ENCODE assay signal across 8 mouse cellular contexts in genomic region chr7:27487740-27488268, GRCm38 (mm10). TPM values are rescaled to one million over a fixed set of nuclear protein-coding genes. Genes with fewer than 3 reads are reported as not detected.
DNase-seq lines count a peak whose midpoint lies in the region; ATAC-seq and TF ChIP-seq lines count a peak whose summit lies in the region.

No protein-coding gene starts in this region.

- peak overlapping the region; percentile 85 for H3K27ac ChIP-seq in bone marrow macrophage, adult 2 months (ENCODE audit: insufficient read depth, low read depth, low read length)
- H3K27ac ChIP-seq in forebrain, embryonic 13.5 days: no peak overlapping the region
- peak overlapping the region; percentile 88 for H3K27ac ChIP-seq in hindbrain, embryonic 15.5 days (replicated peaks)
- H3K27ac ChIP-seq in limb, embryonic 14.5 days (replicated peaks; ENCODE audit: low read depth, low read length): peak overlapping the region; percentile 97
- peak overlapping the region; percentile 90 for H3K27ac ChIP-seq in midbrain, embryonic 16.5 days (ENCODE audit: low read length)

- peak overlapping the region; percentile 66 for H3K4me2 ChIP-seq in forebrain, embryonic 13.5 days
- H3K4me2 ChIP-seq in hindbrain, embryonic 15.5 days: peak overlapping the region; percentile 70
- peak overlapping the region; percentile 88 for H3K4me2 ChIP-seq in limb, embryonic 14.5 days (replicated peaks; ENCODE audit: low read depth, low read length, severe bottlenecking)
- H3K4me2 ChIP-seq in midbrain, embryonic 16.5 days (ENCODE audit: low read length): peak overlapping the region; percentile 52

- H3K4me1 ChIP-seq in bone marrow macrophage, adult 2 months (ENCODE audit: control insufficient read depth, insufficient read depth, low read length): peaks cover 41% of the 10 kb centered on the region
- H3K4me1 ChIP-seq in forebrain, embryonic 13.5 days: peaks cover 17% of the 10 kb centered on the region; the same call in 1 of the 2 replicates
- peaks cover 23% of the 10 kb centered on the region for H3K4me1 ChIP-seq in hindbrain, embryonic 15.5 days (replicated peaks)
- H3K4me1 ChIP-seq in limb, embryonic 14.5 days (ENCODE audit: control insufficient read depth, insufficient read depth, low read length): peaks cover 22% of the 10 kb centered on the region
- peaks cover 5% of the 10 kb centered on the region for H3K4me1 ChIP-seq in midbrain, embryonic 16.5 days (ENCODE audit: control insufficient read depth, insufficient read depth, low read length)

- TF ChIP-seq CTCF in bone marrow macrophage, adult 2 months (IDR thresholded peaks at IDR 0.05; ENCODE audit: low read depth, low read length): no peak

- peak overlapping the region; percentile 72 for H3K9ac ChIP-seq in forebrain, embryonic 13.5 days
- peak overlapping the region; percentile 70; the same call in 1 of the 2 replicates for H3K9ac ChIP-seq in hindbrain, embryonic 15.5 days
- peak overlapping the region; percentile 87 for H3K9ac ChIP-seq in limb, embryonic 14.5 days (ENCODE audit: low read depth, low read length, severe bottlenecking)
- peak overlapping the region; percentile 76 for H3K9ac ChIP-seq in midbrain, embryonic 16.5 days (ENCODE audit: low read depth, low read length)

- peak overlapping the region; percentile 74 for H3K4me3 ChIP-seq in bone marrow macrophage, adult 2 months (ENCODE audit: insufficient read depth, low read length)
- H3K4me3 ChIP-seq in forebrain, embryonic 13.5 days: peak overlapping the region; percentile 76
- peak overlapping the region; percentile 70 for H3K4me3 ChIP-seq in hindbrain, embryonic 15.5 days
- peak overlapping the region; percentile 83 for H3K4me3 ChIP-seq in limb, embryonic 14.5 days (replicated peaks; ENCODE audit: low read length)
- H3K4me3 ChIP-seq in midbrain, embryonic 16.5 days (ENCODE audit: low read depth, low read length): peak overlapping the region; percentile 62

- WGBS in forebrain, embryonic 13.5 days: 3% methylated on average over 13 of the region's 13 CpGs
- WGBS in hindbrain, embryonic 15.5 days: 3% methylated on average over 13 of the region's 13 CpGs
- WGBS in limb, embryonic 14.5 days: 1% methylated on average over 13 of the region's 13 CpGs
- WGBS in midbrain, embryonic 16.5 days: 2% methylated on average over 13 of the region's 13 CpGs

- TF ChIP-seq POLR2A in bone marrow macrophage, adult 2 months (IDR thresholded peaks at IDR 0.05; ENCODE audit: borderline replicate concordance, low read depth, low read length): no peak
- TF ChIP-seq POLR2A in limb, embryonic 14.5 days (IDR thresholded peaks at IDR 0.05; ENCODE audit: borderline replicate concordance, extremely low read depth, insufficient read depth, insufficient read length): no peak

- DNase-seq in layer of hippocampus, adult 9-11 months: peak; percentile 71
- no peak for DNase-seq in layer of hippocampus, postnatal 36 days
- DNase-seq in limb, embryonic 14.5 days (ENCODE audit: low spot score): peak; percentile 31
- DNase-seq in thymus, postnatal 25 days: peak; percentile 36

- no peaks in the 10 kb centered on the region for H3K36me3 ChIP-seq in forebrain, embryonic 13.5 days (ENCODE audit: poor library complexity, severe bottlenecking)
- H3K36me3 ChIP-seq in hindbrain, embryonic 15.5 days: no peaks in the 10 kb centered on the region
- H3K36me3 ChIP-seq in limb, embryonic 14.5 days (ENCODE audit: control insufficient read depth, insufficient read depth, low read length): peaks cover 11% of the 10 kb centered on the region
- H3K36me3 ChIP-seq in midbrain, embryonic 16.5 days (ENCODE audit: control insufficient read depth, insufficient read depth, low read length): no peaks in the 10 kb centered on the region

- no peaks in the 10 kb centered on the region for H3K9me3 ChIP-seq in forebrain, embryonic 13.5 days (replicated peaks)
- H3K9me3 ChIP-seq in hindbrain, embryonic 15.5 days: no peaks in the 10 kb centered on the region
- H3K9me3 ChIP-seq in limb, embryonic 14.5 days (ENCODE audit: control insufficient read depth, low read length): no peaks in the 10 kb centered on the region
- no peaks in the 10 kb centered on the region for H3K9me3 ChIP-seq in midbrain, embryonic 16.5 days (replicated peaks; ENCODE audit: control insufficient read depth, low read length, poor library complexity, severe bottlenecking)

- ATAC-seq in forebrain, embryonic 13.5 days: no peak
- no peak for ATAC-seq in hindbrain, embryonic 15.5 days (ENCODE audit: low FRiP score, low read depth)
- ATAC-seq in limb, embryonic 14.5 days (ENCODE audit: low FRiP score, low read depth): no peak
- no peak for ATAC-seq in midbrain, embryonic 16.5 days

- H3K27me3 ChIP-seq in forebrain, embryonic 13.5 days: peaks cover 9% of the 10 kb centered on the region; the same call in 1 of the 2 replicates
- no peaks in the 10 kb centered on the region for H3K27me3 ChIP-seq in hindbrain, embryonic 15.5 days
- no peaks in the 10 kb centered on the region for H3K27me3 ChIP-seq in limb, embryonic 14.5 days (ENCODE audit: control insufficient read depth, insufficient read depth, low read length)
- H3K27me3 ChIP-seq in midbrain, embryonic 16.5 days (ENCODE audit: control insufficient read depth, insufficient read depth, low read depth, low read length): no peaks in the 10 kb centered on the region

RNA-seq across cellular contexts. Expression of gene Sertad1, which starts 1.1 kb away (rescaled TPM):
- total RNA-seq in layer of hippocampus, postnatal 36 days (2021): 1 to 10 TPM; 6.4 to 7.0 TPM
- 22.1 and 24.7 TPM in 2 replicates for polyA plus RNA-seq in bone marrow macrophage, adult 2 months (2012; ENCODE audit: insufficient read depth, insufficient read length, missing spikeins)
- 8.5 and 8.7 TPM in 2 replicates for polyA plus RNA-seq in forebrain, embryonic 13.5 days (2015; fragmentation: Nextera tagmentation; extraction: Ambion mirVana)
- polyA plus RNA-seq in hindbrain, embryonic 15.5 days (2015; fragmentation: Nextera tagmentation; extraction: Ambion mirVana): 9.3 and 9.8 TPM in 2 replicates
- 23.3 and 28.0 TPM in 2 replicates for polyA plus RNA-seq in limb, embryonic 14.5 days (2012; rRNA removed)
- polyA plus RNA-seq in limb, embryonic 14.5 days (2014; fragmentation: Nextera tagmentation; extraction: Ambion mirVana): 34.2 and 39.4 TPM in 2 replicates
- 7.0 and 9.2 TPM in 2 replicates for polyA plus RNA-seq in midbrain, embryonic 16.5 days (2015; fragmentation: Nextera tagmentation; extraction: Ambion mirVana)

RNA-seq across cellular contexts. Expression of gene Prx, which starts 11.3 kb away (rescaled TPM):
- total RNA-seq in layer of hippocampus, postnatal 36 days (2021): under 1 TPM; 0.15 to 0.40 TPM
- 0.57 and 0.68 TPM in 2 replicates for polyA plus RNA-seq in bone marrow macrophage, adult 2 months (2012; ENCODE audit: insufficient read depth, insufficient read length, missing spikeins)
- 1.5 and 1.8 TPM in 2 replicates for polyA plus RNA-seq in forebrain, embryonic 13.5 days (2015; fragmentation: Nextera tagmentation; extraction: Ambion mirVana)
- polyA plus RNA-seq in hindbrain, embryonic 15.5 days (2015; fragmentation: Nextera tagmentation; extraction: Ambion mirVana): 1.8 and 1.9 TPM in 2 replicates
- 6.3 and 6.6 TPM in 2 replicates for polyA plus RNA-seq in limb, embryonic 14.5 days (2012; rRNA removed)
- 2.1 and 2.5 TPM in 2 replicates for polyA plus RNA-seq in limb, embryonic 14.5 days (2014; fragmentation: Nextera tagmentation; extraction: Ambion mirVana)
- polyA plus RNA-seq in midbrain, embryonic 16.5 days (2015; fragmentation: Nextera tagmentation; extraction: Ambion mirVana): 1.5 TPM in 2 replicates

RNA-seq across cellular contexts. Expression of gene Sertad3, which starts 14.2 kb away (rescaled TPM):
- total RNA-seq in layer of hippocampus, postnatal 36 days (2021): 1 to 10 TPM; 2.7 to 4.0 TPM
- 19.5 and 20.9 TPM in 2 replicates for polyA plus RNA-seq in bone marrow macrophage, adult 2 months (2012; ENCODE audit: insufficient read depth, insufficient read length, missing spikeins)
- polyA plus RNA-seq in forebrain, embryonic 13.5 days (2015; fragmentation: Nextera tagmentation; extraction: Ambion mirVana): 18.8 and 19.2 TPM in 2 replicates
- 10.5 and 11.3 TPM in 2 replicates for polyA plus RNA-seq in hindbrain, embryonic 15.5 days (2015; fragmentation: Nextera tagmentation; extraction: Ambion mirVana)
- polyA plus RNA-seq in limb, embryonic 14.5 days (2012; rRNA removed): 31.3 and 32.1 TPM in 2 replicates
- 31.5 and 32.4 TPM in 2 replicates for polyA plus RNA-seq in limb, embryonic 14.5 days (2014; fragmentation: Nextera tagmentation; extraction: Ambion mirVana)
- 7.1 and 8.4 TPM in 2 replicates for polyA plus RNA-seq in midbrain, embryonic 16.5 days (2015; fragmentation: Nextera tagmentation; extraction: Ambion mirVana)

RNA-seq across cellular contexts. Expression of gene Hipk4, which starts 35.3 kb away (rescaled TPM):
- not detected for total RNA-seq in layer of hippocampus, postnatal 36 days (2021)
- 0.43 TPM in 1 of 2 replicates, not detected in the other for polyA plus RNA-seq in bone marrow macrophage, adult 2 months (2012; ENCODE audit: insufficient read depth, insufficient read length, missing spikeins)
- polyA plus RNA-seq in forebrain, embryonic 13.5 days (2015; fragmentation: Nextera tagmentation; extraction: Ambion mirVana): 0.50 and 0.56 TPM in 2 replicates
- polyA plus RNA-seq in hindbrain, embryonic 15.5 days (2015; fragmentation: Nextera tagmentation; extraction: Ambion mirVana): 0.82 and 1.0 TPM in 2 replicates
- 4.3 and 5.4 TPM in 2 replicates for polyA plus RNA-seq in limb, embryonic 14.5 days (2012; rRNA removed)
- polyA plus RNA-seq in limb, embryonic 14.5 days (2014; fragmentation: Nextera tagmentation; extraction: Ambion mirVana): 0.95 and 1.2 TPM in 2 replicates
- polyA plus RNA-seq in midbrain, embryonic 16.5 days (2015; fragmentation: Nextera tagmentation; extraction: Ambion mirVana): 0.86 and 0.88 TPM in 2 replicates

RNA-seq across cellular contexts. Expression of gene Blvrb, which starts 40.0 kb away (rescaled TPM):
- total RNA-seq in layer of hippocampus, postnatal 36 days (2021): 10 to 100 TPM; 16.0 to 20.0 TPM
- 473 and 496 TPM in 2 replicates for polyA plus RNA-seq in bone marrow macrophage, adult 2 months (2012; ENCODE audit: insufficient read depth, insufficient read length, missing spikeins)
- polyA plus RNA-seq in forebrain, embryonic 13.5 days (2015; fragmentation: Nextera tagmentation; extraction: Ambion mirVana): 16.8 and 17.3 TPM in 2 replicates
- polyA plus RNA-seq in hindbrain, embryonic 15.5 days (2015; fragmentation: Nextera tagmentation; extraction: Ambion mirVana): 20.2 and 24.0 TPM in 2 replicates
- 44.8 and 49.5 TPM in 2 replicates for polyA plus RNA-seq in limb, embryonic 14.5 days (2012; rRNA removed)
- 60.8 and 61.2 TPM in 2 replicates for polyA plus RNA-seq in limb, embryonic 14.5 days (2014; fragmentation: Nextera tagmentation; extraction: Ambion mirVana)
- 13.2 and 15.1 TPM in 2 replicates for polyA plus RNA-seq in midbrain, embryonic 16.5 days (2015; fragmentation: Nextera tagmentation; extraction: Ambion mirVana)

Comparison
In these comparisons a context has a peak if more than half of its experiments do, and no peak if none do; other contexts are left out.
1. DNase-seq: peak in layer of hippocampus, adult 9-11 months (single experiment), limb, embryonic 14.5 days (single experiment) and thymus, postnatal 25 days (single experiment); none in layer of hippocampus, postnatal 36 days (0 of 2).
2. Peak in every context shown above with its lines, with median percentiles within 50 percentile points of each other: H3K4me3 ChIP-seq, H3K4me2 ChIP-seq and H3K9ac ChIP-seq.